Mouse (Mus musculus) forebrain, embryonic 13.5 days (tissue): Measurements from ENCODE around the gene Cela1. TPM values are rescaled to one million over a fixed set of nuclear protein-coding genes. Genes with fewer than 3 reads are reported as not detected.

Experiments used
- ATAC-seq: fragments of 200-750 bp; cut with Nextera tagmentation; 2 replicates; pipeline ENCODE4 v1.8.0; 2017
- H3K27ac ChIP-seq: fragments of 300-500 bp; sonication (generic); 2 replicates; pipeline ENCODE4 v1.5.1; 2015; ENCODE audit warnings: inconsistent platforms, mild to moderate bottlenecking, moderate library complexity
- H3K27me3 ChIP-seq: fragments of 300-500 bp; sonication (generic); 2 replicates; pipeline ENCODE4 v1.6.1; 2015; ENCODE audit warnings: mild to moderate bottlenecking, inconsistent platforms
- H3K36me3 ChIP-seq: fragments of 300-500 bp; sonication (generic); 2 replicates; pipeline ENCODE4 v1.6.1; 2015; ENCODE audit warnings: mild to moderate bottlenecking, inconsistent platforms; ENCODE audit not compliant: poor library complexity, severe bottlenecking
- H3K4me1 ChIP-seq: fragments of 300-500 bp; sonication (generic); 2 replicates; pipeline ENCODE4 v1.6.1; 2015; ENCODE audit warnings: inconsistent platforms
- H3K4me2 ChIP-seq: fragments of 300-500 bp; sonication (generic); 2 replicates; pipeline ENCODE4 v1.6.1; 2015; ENCODE audit warnings: inconsistent platforms, mild to moderate bottlenecking, moderate library complexity
- H3K4me3 ChIP-seq: fragments of 300-500 bp; sonication (generic); 2 replicates; pipeline ENCODE4 v1.5.1; 2015; ENCODE audit warnings: mild to moderate bottlenecking, inconsistent platforms
- H3K9ac ChIP-seq: fragments of 300-500 bp; sonication (generic); 2 replicates; pipeline ENCODE4 v1.6.1; 2015; ENCODE audit warnings: mild to moderate bottlenecking, inconsistent platforms
- H3K9me3 ChIP-seq: fragments of 300-500 bp; sonication (generic); replicated peaks from 2 replicates; pipeline ENCODE4 v1.6.1; 2016; ENCODE audit warnings: inconsistent platforms
- WGBS: fragments of 180-500 bp; shearing (Covaris S2); methylation state at CpG from one replicate; pipeline ENCODE4 v1.1.7; 2015; 5-methylcytosine and 5-hydroxymethylcytosine counted together
- polyA plus RNA-seq: library from polyadenylated mRNA; unstranded; fragments of >200 nt; fragmentation: Nextera tagmentation; extraction: Ambion mirVana; gene quantifications from 2 replicates; pipeline ENCODE4 v1.2.1, GENCODE M21; 2015

The Cela1 gene
- polyA plus RNA-seq, 1 experiment from 2014 or later = 1.2 TPM

GRCm38 (mm10) chr15:100646161-100646560 is 41.6 kb downstream of the Cela1 start:
- WGBS = 78% methylated on average over 6 of the region's 6 CpGs
- Histone ChIP-seq H3K27ac (no peak overlapping the region), H3K27me3 (no peaks in the 10 kb centered on the region), H3K9ac (no peak overlapping the region), H3K36me3 (no peaks in the 10 kb centered on the region), H3K9me3 (no peaks in the 10 kb centered on the region), H3K4me1 (no peaks in the 10 kb centered on the region), H3K4me2 (no peak overlapping the region), H3K4me3 (no peak overlapping the region)
- no peak for ATAC-seq

GRCm38 (mm10) chr15:100642451-100642850 is 45.3 kb downstream of the Cela1 start:
- peaks cover 18% of the 10 kb centered on the region for H3K27me3 ChIP-seq
- no peak for ATAC-seq
- H3K4me3 ChIP-seq = no peak overlapping the region
- H3K36me3 ChIP-seq = no peaks in the 10 kb centered on the region
- no peaks in the 10 kb centered on the region for H3K4me1 ChIP-seq
- H3K4me2 ChIP-seq = no peak overlapping the region
- 92% methylated on average over 7 of the region's 7 CpGs for WGBS
- no peak overlapping the region for H3K27ac ChIP-seq
- H3K9me3 ChIP-seq = no peaks in the 10 kb centered on the region
- no peak overlapping the region for H3K9ac ChIP-seq

- Histone ChIP-seq H3K27ac (no peak overlapping the region), H3K4me1 (peaks cover 10% of the 10 kb centered on the region), H3K36me3 (no peaks in the 10 kb centered on the region), H3K9ac (no peak overlapping the region), H3K4me2 (no peak overlapping the region), H3K9me3 (no peaks in the 10 kb centered on the region), H3K27me3 (peaks cover 29% of the 10 kb centered on the region), H3K4me3 (no peak overlapping the region)
- WGBS = 75% methylated on average over 10 of the region's 16 CpGs
- no peak for ATAC-seq
Observed at GRCm38 (mm10) chr15:100641226-100641810, 46.4 kb downstream of the Cela1 start.

GRCm38 (mm10) chr15:100639972-100640750 is 47.6 kb downstream of the Cela1 start:
- 75% methylated on average over 16 of the region's 16 CpGs for WGBS
- Histone ChIP-seq H3K4me2 (no peak overlapping the region), H3K9me3 (no peaks in the 10 kb centered on the region), H3K4me3 (no peak overlapping the region), H3K27me3 (peaks cover 40% of the 10 kb centered on the region), H3K4me1 (peaks cover 13% of the 10 kb centered on the region), H3K27ac (no peak overlapping the region), H3K36me3 (no peaks in the 10 kb centered on the region), H3K9ac (no peak overlapping the region)
- no peak for ATAC-seq

- no peak overlapping the region for H3K9ac ChIP-seq
- no peak overlapping the region for H3K27ac ChIP-seq
- peaks cover 13% of the 10 kb centered on the region for H3K4me1 ChIP-seq
- no peak for ATAC-seq
- H3K9me3 ChIP-seq = no peaks in the 10 kb centered on the region
- WGBS = 20% methylated on average over 6 of the region's 6 CpGs
- H3K36me3 ChIP-seq = no peaks in the 10 kb centered on the region
- no peak overlapping the region for H3K4me3 ChIP-seq
- peaks cover 59% of the 10 kb centered on the region for H3K27me3 ChIP-seq
- H3K4me2 ChIP-seq = no peak overlapping the region
Observed at GRCm38 (mm10) chr15:100637661-100638060, 50.1 kb downstream of the Cela1 start.

- Histone ChIP-seq H3K36me3 (no peaks in the 10 kb centered on the region), H3K4me3 (peak within 1 kb of the TSS; percentile 43), H3K9ac (peak within 1 kb of the TSS; percentile 37), H3K27me3 (peaks cover 63% of the 10 kb centered on the region), H3K9me3 (no peaks in the 10 kb centered on the region), H3K4me1 (peaks cover 13% of the 10 kb centered on the region), H3K27ac (no peak within 1 kb of the TSS), H3K4me2 (peak within 1 kb of the TSS; percentile 76)
- WGBS = under 1% methylated on average over 76 of the region's 77 CpGs
- no peak for ATAC-seq
Observed at GRCm38 (mm10) chr15:100636700-100637501, 50.8 kb downstream of the Cela1 start, which contains the start of gene Smagp. TSS of gene Smagp (minus strand) at chr15:100636940.

GRCm38 (mm10) chr15:100635851-100636645 is 51.7 kb downstream of the Cela1 start:
- ATAC-seq = no peak
- 2% methylated on average over 38 of the region's 38 CpGs for WGBS
- peaks cover 13% of the 10 kb centered on the region for H3K4me1 ChIP-seq
- peak overlapping the region; percentile 76 for H3K4me2 ChIP-seq
- H3K36me3 ChIP-seq = no peaks in the 10 kb centered on the region
- H3K27me3 ChIP-seq = peaks cover 63% of the 10 kb centered on the region
- no peak overlapping the region for H3K27ac ChIP-seq
- no peaks in the 10 kb centered on the region for H3K9me3 ChIP-seq
- H3K9ac ChIP-seq = peak overlapping the region; percentile 37
- H3K4me3 ChIP-seq = peak overlapping the region; percentile 43

GRCm38 (mm10) chr15:100635239-100635638 is 52.5 kb downstream of the Cela1 start:
- no peak for ATAC-seq
- 6% methylated on average over 9 of the region's 9 CpGs for WGBS
- no peak overlapping the region for H3K4me3 ChIP-seq
- H3K27ac ChIP-seq = no peak overlapping the region
- H3K9ac ChIP-seq = no peak overlapping the region
- H3K4me1 ChIP-seq = peaks cover 13% of the 10 kb centered on the region
- peaks cover 64% of the 10 kb centered on the region for H3K27me3 ChIP-seq
- H3K4me2 ChIP-seq = no peak overlapping the region
- no peaks in the 10 kb centered on the region for H3K9me3 ChIP-seq
- H3K36me3 ChIP-seq = no peaks in the 10 kb centered on the region

GRCm38 (mm10) chr15:100633341-100633740 is 54.4 kb downstream of the Cela1 start:
- Histone ChIP-seq H3K9ac (no peak overlapping the region), H3K4me3 (no peak overlapping the region), H3K27ac (no peak overlapping the region), H3K36me3 (no peaks in the 10 kb centered on the region), H3K4me2 (no peak overlapping the region), H3K27me3 (peaks cover 59% of the 10 kb centered on the region), H3K9me3 (no peaks in the 10 kb centered on the region), H3K4me1 (peaks cover 13% of the 10 kb centered on the region)
- 88% methylated on average over 10 of the region's 10 CpGs for WGBS
- ATAC-seq = no peak

GRCm38 (mm10) chr15:100632323-100632722 is 55.4 kb downstream of the Cela1 start:
- peaks cover 49% of the 10 kb centered on the region for H3K27me3 ChIP-seq
- ATAC-seq = no peak
- H3K9me3 ChIP-seq = no peaks in the 10 kb centered on the region

GRCm38 (mm10) chr15:100631454-100632170 is 56.1 kb downstream of the Cela1 start:
- H3K9me3 ChIP-seq = no peaks in the 10 kb centered on the region
- H3K27ac ChIP-seq = no peak overlapping the region
- 89% methylated on average over 12 of the region's 12 CpGs for WGBS
- no peaks in the 10 kb centered on the region for H3K36me3 ChIP-seq
- H3K4me3 ChIP-seq = no peak overlapping the region
- ATAC-seq = no peak
- no peak overlapping the region for H3K4me2 ChIP-seq
- peaks cover 42% of the 10 kb centered on the region for H3K27me3 ChIP-seq
- H3K9ac ChIP-seq = no peak overlapping the region
- H3K4me1 ChIP-seq = peaks cover 12% of the 10 kb centered on the region

More at GRCm38 (mm10) chr15:100632323-100632722, 55.4 kb downstream of the Cela1 start:
- H3K9ac ChIP-seq = no peak overlapping the region
- peaks cover 19% of the 10 kb centered on the region for H3K4me1 ChIP-seq
- H3K4me3 ChIP-seq = no peak overlapping the region
- H3K4me2 ChIP-seq = no peak overlapping the region
- no peak overlapping the region for H3K27ac ChIP-seq
- H3K36me3 ChIP-seq = no peaks in the 10 kb centered on the region
- 90% methylated on average over 5 of the region's 5 CpGs for WGBS
